Mouse (Mus musculus): Measurements from ENCODE around the gene Nthl1. TPM values are rescaled to one million over a fixed set of nuclear protein-coding genes. Genes with fewer than 3 reads are reported as not detected.
A peak's percentile ranks its signal among the peaks of the same experiment; 100 is the strongest.

Nthl1 gene
- polyA plus RNA-seq, 1 experiment, result 12.6 TPM

- TF ChIP-seq MYOD1 (IDR thresholded peaks at IDR 0.05; ENCODE audit: control insufficient read depth, insufficient read length, low read depth) (no peak), MAX (IDR thresholded peaks at IDR 0.05) (no peak), CTCF (IDR thresholded peaks at IDR 0.05; ENCODE audit: control insufficient read depth, insufficient read depth, insufficient read length) (no peak), USF1 (IDR thresholded peaks at IDR 0.05; ENCODE audit: low read depth) (no peak), MYOG (IDR thresholded peaks at IDR 0.05; ENCODE audit: control insufficient read depth, extremely low read depth, insufficient read length) (no peak), CEBPB (IDR thresholded peaks at IDR 0.05; ENCODE audit: low read depth) (no peak), FOSL1 (IDR thresholded peaks at IDR 0.05; ENCODE audit: insufficient read depth, low read length, poor library complexity, severe bottlenecking) (no peak)
- H3K36me3 ChIP-seq (ENCODE audit: control insufficient read depth, insufficient read depth), result no peaks in the 10 kb centered on the region
- H3ac ChIP-seq (ENCODE audit: control insufficient read depth, insufficient read length, low read depth), result no peak overlapping the region
- H3K79me2 ChIP-seq (ENCODE audit: control insufficient read depth, insufficient read depth), result no peaks in the 10 kb centered on the region
- H3K4me3 ChIP-seq (ENCODE audit: insufficient read depth, poor library complexity, severe bottlenecking), result no peak overlapping the region
- H3K79me3 ChIP-seq (ENCODE audit: low read depth), result no peaks in the 10 kb centered on the region
- no peaks in the 10 kb centered on the region for H3K27me3 ChIP-seq (ENCODE audit: control insufficient read depth, insufficient read depth, insufficient read length)
These were observed 55.1 kb downstream of the Nthl1 start for GRCm38 (mm10) chr17:24687599-24687998.

Small RNAs within 50 kb of the gene (microRNA-seq; reads per million reads assigned to microRNA genes)
- gene Gm24589 (ENCODE audit: borderline microRNAs expressed), result 0.44 reads per million, percentile 6 among the genes with 10 or more reads in this experiment

Other genes starting within 250 kb of the Nthl1 start
- 99.0 TPM for gene Rnps1, start 218.1 kb upstream of the Nthl1 start, polyA plus RNA-seq (2012; fragmentation: generic; extraction: Trizol)
- gene Eci1, start 206.0 kb upstream of the Nthl1 start, polyA plus RNA-seq (2012; fragmentation: generic; extraction: Trizol), result 48.5 TPM
- gene Dnase1l2, start 189.6 kb upstream of the Nthl1 start, polyA plus RNA-seq (2012; fragmentation: generic; extraction: Trizol), result 0.68 TPM
- gene E4f1, start 162.4 kb upstream of the Nthl1 start, polyA plus RNA-seq (2012; fragmentation: generic; extraction: Trizol), result 13.1 TPM
- 56.7 TPM for gene Pgp, start 162.3 kb upstream of the Nthl1 start, polyA plus RNA-seq (2012; fragmentation: generic; extraction: Trizol)
- 0.06 TPM for gene Bricd5, start 158.8 kb upstream of the Nthl1 start, polyA plus RNA-seq (2012; fragmentation: generic; extraction: Trizol)
- 23.1 TPM for gene Mlst8, start 153.6 kb upstream of the Nthl1 start, polyA plus RNA-seq (2012; fragmentation: generic; extraction: Trizol)
- gene Caskin1, start 144.1 kb upstream of the Nthl1 start, polyA plus RNA-seq (2012; fragmentation: generic; extraction: Trizol), result 0.36 TPM
- gene Traf7, start 104.7 kb upstream of the Nthl1 start, polyA plus RNA-seq (2012; fragmentation: generic; extraction: Trizol), result 142 TPM
- 0.42 TPM for gene Rab26, start 98.5 kb upstream of the Nthl1 start, polyA plus RNA-seq (2012; fragmentation: generic; extraction: Trizol)
- gene Pkd1, start 82.8 kb upstream of the Nthl1 start, polyA plus RNA-seq (2012; fragmentation: generic; extraction: Trizol), result 50.6 TPM
- 33.3 TPM for gene Tsc2, start 50 bp upstream of the Nthl1 start, polyA plus RNA-seq (2012; fragmentation: generic; extraction: Trizol)
- gene Slc9a3r2, start 17.6 kb downstream of the Nthl1 start, polyA plus RNA-seq (2012; fragmentation: generic; extraction: Trizol), result 10.0 TPM
- 0.42 TPM for gene Npw, start 25.8 kb downstream of the Nthl1 start, polyA plus RNA-seq (2012; fragmentation: generic; extraction: Trizol)
- gene Zfp598, start 37.0 kb downstream of the Nthl1 start, polyA plus RNA-seq (2012; fragmentation: generic; extraction: Trizol), result 34.6 TPM
- 0.61 TPM for gene Syngr3, start 57.3 kb downstream of the Nthl1 start, polyA plus RNA-seq (2012; fragmentation: generic; extraction: Trizol)
- 62.8 TPM for gene Gfer, start 63.5 kb downstream of the Nthl1 start, polyA plus RNA-seq (2012; fragmentation: generic; extraction: Trizol)
- 0.34 TPM for gene Noxo1, start 63.6 kb downstream of the Nthl1 start, polyA plus RNA-seq (2012; fragmentation: generic; extraction: Trizol)
- gene Tbl3, start 75.0 kb downstream of the Nthl1 start, polyA plus RNA-seq (2012; fragmentation: generic; extraction: Trizol), result 83.8 TPM
- gene Rnf151, start 85.4 kb downstream of the Nthl1 start, polyA plus RNA-seq (2012; fragmentation: generic; extraction: Trizol), result 1.8 TPM
- gene Rps2, start 85.4 kb downstream of the Nthl1 start, polyA plus RNA-seq (2012; fragmentation: generic; extraction: Trizol), result 381 TPM
- 343 TPM for gene Ndufb10, start 91.8 kb downstream of the Nthl1 start, polyA plus RNA-seq (2012; fragmentation: generic; extraction: Trizol)
- gene Rpl3l, start 95.1 kb downstream of the Nthl1 start, polyA plus RNA-seq (2012; fragmentation: generic; extraction: Trizol), result 0.06 TPM
- 57.8 TPM for gene Msrb1, start 104.0 kb downstream of the Nthl1 start, polyA plus RNA-seq (2012; fragmentation: generic; extraction: Trizol)
- not detected for gene Hs3st6, start 120.3 kb downstream of the Nthl1 start, polyA plus RNA-seq (2012; fragmentation: generic; extraction: Trizol)
- not detected for gene Meiob, start 171.6 kb downstream of the Nthl1 start, polyA plus RNA-seq (2012; fragmentation: generic; extraction: Trizol)
- gene Hagh, start 207.5 kb downstream of the Nthl1 start, polyA plus RNA-seq (2012; fragmentation: generic; extraction: Trizol), result 30.4 TPM
- 5.5 TPM for gene Fahd1, start 217.7 kb downstream of the Nthl1 start, polyA plus RNA-seq (2012; fragmentation: generic; extraction: Trizol)
- 0.06 TPM for gene Igfals, start 233.3 kb downstream of the Nthl1 start, polyA plus RNA-seq (2012; fragmentation: generic; extraction: Trizol)

Measured in C2C12 (cell line).